Mouse (Mus musculus): Measurements from ENCODE around the gene Pik3r3. TPM values are rescaled to one million over a fixed set of nuclear protein-coding genes. Genes with fewer than 3 reads are reported as not detected.
"Not testable (repeated sequence)": the region's sequence is repeated elsewhere in the genome, so short reads cannot be mapped to it uniquely, and the experiment has no call there.

The Pik3r3 gene
- polyA plus RNA-seq, 1 experiment, result 18.0 TPM

GRCm38 (mm10) chr4:116220071-116220650, 1.3 kb upstream of the Pik3r3 start:
- DNase-seq (ENCODE audit: low spot score), result no peak

DNA sequence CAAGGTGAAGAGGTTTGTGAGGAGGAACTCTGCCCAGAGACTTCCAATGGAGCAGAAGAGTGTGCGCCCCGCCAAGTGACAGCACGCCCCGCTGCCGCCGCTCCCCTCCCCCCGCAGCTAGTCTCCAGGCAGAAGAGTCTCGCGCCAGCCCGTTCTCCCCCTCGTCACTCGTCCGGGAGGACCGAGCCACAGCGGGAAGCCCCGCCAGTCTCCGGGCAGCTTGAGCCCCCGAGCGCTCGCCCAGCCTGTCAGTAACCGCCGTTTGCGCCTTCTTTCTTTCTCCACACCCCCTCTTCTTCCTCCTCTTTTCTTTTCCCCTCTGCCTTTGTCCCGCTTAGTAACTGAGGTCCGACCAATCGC, 658 bp upstream of the Pik3r3 start:
- no peak for DNase-seq (ENCODE audit: low spot score)

DNA sequence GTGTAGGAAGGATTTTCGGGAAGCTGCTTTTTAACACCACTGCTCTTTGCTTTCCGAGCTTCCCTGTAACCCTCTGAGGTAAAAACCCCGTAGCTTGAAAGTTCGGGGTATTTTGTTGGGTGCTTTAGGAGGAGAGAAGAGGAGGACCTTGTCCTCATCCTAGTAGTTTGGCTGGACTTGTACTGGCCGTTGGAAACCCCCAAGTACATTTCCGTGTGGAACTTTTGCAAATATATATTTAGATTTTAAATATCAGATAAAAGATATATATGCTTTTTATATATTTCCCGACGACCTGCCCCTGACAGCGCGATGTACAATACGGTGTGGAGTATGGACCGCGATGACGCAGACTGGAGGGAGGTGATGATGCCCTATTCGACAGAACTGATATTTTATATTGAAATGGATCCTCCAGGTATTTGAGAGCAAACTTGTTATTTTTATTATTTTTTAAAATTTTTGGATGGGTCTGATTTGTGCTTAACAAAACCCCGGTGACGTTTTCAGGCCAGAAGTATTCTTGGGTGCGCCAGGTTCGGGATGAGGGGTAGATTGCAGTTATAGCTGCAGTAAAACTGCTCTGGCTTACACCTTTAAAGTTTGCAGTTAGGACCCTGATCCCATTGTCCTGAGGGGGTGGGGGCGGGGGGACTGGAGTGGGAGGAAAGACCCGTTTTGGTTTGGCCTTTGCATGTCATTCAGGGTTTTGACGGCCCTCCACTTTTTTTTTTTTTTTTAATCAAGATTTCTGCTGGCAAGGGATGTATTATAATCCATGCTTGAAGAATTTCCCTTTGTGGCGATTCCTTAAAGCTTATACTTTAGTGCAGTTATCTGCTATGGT, 801 bp downstream of the Pik3r3 start:
- DNase-seq (ENCODE audit: low spot score), result peak; percentile 20

- no peak for DNase-seq (ENCODE audit: low spot score)
Observed at GRCm38 (mm10) chr4:116222843-116223119, 1.4 kb downstream of the Pik3r3 start.

- DNase-seq (ENCODE audit: low spot score), result no peak
Observed at GRCm38 (mm10) chr4:116243377-116243776, 22.0 kb downstream of the Pik3r3 start.

DNA sequence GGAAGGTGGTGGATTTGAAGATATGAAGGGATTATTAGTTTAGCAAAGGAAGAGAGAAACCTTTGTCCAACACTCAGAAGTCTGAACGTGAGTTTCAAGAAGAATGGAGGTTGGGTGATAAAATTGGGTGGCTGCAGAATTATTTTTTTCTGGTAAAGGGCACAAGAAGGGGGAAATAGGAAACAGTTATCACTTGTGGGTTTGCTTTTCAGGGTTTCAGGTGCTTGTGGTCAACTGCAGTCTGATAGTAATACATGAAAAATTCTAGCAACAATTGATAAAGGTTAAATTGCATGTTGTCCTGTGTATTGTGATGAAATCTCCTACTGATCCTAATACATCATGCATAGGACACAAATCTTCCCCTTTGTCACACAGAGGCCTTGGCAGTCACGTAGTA, 22.8 kb downstream of the Pik3r3 start:
- no peak for DNase-seq (ENCODE audit: low spot score)

DNA sequence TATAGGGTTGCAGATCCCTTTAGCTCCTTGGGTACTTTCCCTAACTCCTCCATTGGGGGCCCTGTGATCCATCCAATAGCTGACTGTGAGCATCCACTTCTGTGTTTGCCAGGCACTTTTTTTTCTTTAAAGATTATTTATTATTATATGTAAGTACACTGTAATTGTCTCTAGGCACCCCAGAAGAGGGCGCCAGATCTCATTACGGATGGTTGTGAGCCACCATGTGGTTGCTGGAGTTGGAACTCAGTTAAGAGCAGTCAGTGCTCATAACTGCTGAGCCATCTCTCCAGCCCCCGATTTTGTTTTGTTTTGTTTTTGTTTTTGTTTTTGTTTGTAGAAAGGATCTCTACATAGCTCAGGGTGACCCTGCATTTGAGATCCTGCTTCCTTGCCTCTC, 24.5 kb downstream of the Pik3r3 start:
- DNase-seq (ENCODE audit: low spot score), result not testable (repeated sequence)

- DNase-seq (ENCODE audit: low spot score), result no peak
Observed at GRCm38 (mm10) chr4:116249986-116250385, 28.6 kb downstream of the Pik3r3 start.

GRCm38 (mm10) chr4:116268220-116268619, 46.8 kb downstream of the Pik3r3 start:
- no peak for DNase-seq (ENCODE audit: low spot score)

GRCm38 (mm10) chr4:116282211-116282610, 60.8 kb downstream of the Pik3r3 start:
- DNase-seq (ENCODE audit: low spot score), result no peak

DNA sequence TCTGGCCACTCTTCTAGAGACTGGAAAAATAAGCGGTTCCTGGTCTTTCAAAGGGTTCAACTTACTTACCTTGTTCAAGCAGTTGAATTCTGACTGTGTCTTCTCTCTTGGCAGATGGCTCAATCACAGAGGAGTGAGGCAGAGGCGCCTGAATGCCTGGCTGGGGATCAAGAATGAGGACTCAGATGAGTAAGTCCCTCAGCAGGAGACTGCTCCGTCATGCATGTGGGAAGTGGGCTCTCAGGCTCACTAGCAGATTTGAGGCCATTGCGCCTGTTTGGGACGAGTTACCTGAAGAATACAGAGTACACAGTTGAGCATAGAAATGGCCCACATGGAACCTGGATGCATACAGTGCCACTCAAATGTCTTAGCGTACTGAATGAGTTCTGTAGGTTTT, 70.1 kb downstream of the Pik3r3 start:
- DNase-seq (ENCODE audit: low spot score), result no peak

GRCm38 (mm10) chr4:116293296-116293695, 71.9 kb downstream of the Pik3r3 start:
- no peak for DNase-seq (ENCODE audit: low spot score)

- DNase-seq (ENCODE audit: low spot score), result no peak
Observed at GRCm38 (mm10) chr4:116300878-116301355, 79.5 kb downstream of the Pik3r3 start.

- no peak for DNase-seq (ENCODE audit: low spot score)
Observed at GRCm38 (mm10) chr4:116304551-116304950, 83.1 kb downstream of the Pik3r3 start.

GRCm38 (mm10) chr4:116317575-116317974, 96.2 kb downstream of the Pik3r3 start:
- DNase-seq (ENCODE audit: low spot score), result no peak

- DNase-seq (ENCODE audit: low spot score), result no peak
Observed at GRCm38 (mm10) chr4:116322127-116322526, 100.7 kb downstream of the Pik3r3 start.

DNA sequence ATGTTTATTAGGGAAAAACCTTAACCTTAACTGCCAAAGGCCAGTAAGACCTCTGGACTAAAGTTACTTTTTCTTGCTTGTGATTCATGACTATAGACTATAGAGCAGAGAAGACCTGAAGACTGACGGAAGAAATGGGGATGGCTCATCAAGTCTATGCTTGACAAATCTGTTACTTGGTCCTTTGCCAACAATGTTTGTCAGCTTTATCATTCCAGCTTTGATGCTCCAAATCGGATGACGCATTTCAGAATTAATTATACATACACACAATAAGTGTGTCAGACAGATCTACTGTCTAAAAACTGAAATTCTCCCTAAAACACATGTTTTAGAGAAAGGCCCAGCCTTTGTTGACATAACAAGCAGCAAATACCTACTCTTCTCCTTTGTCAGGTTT, 107.8 kb downstream of the Pik3r3 start:
- DNase-seq (ENCODE audit: low spot score), result no peak

- DNase-seq (ENCODE audit: low spot score), result no peak
Observed at GRCm38 (mm10) chr4:116336294-116336693, 114.9 kb downstream of the Pik3r3 start.

DNA sequence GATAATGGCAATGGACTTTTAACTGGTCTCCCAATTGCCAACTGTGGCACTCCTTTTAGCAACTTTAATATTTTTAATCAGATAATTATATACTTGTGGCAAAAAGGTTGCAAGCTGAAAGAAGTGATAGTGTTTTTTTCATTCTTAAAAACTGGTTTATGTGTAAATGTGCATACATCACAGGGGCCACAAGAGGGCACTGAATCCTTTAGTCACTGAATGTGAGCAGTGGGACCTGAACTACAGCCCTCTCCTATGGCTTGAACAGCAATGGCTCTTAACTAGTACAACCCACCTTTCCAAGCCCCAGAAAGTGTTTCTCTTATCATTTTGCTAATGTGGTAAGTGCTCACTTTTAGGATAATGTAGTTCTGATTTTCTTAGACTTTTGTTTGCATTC, 120.7 kb downstream of the Pik3r3 start:
- no peak for DNase-seq (ENCODE audit: low spot score)

DNA sequence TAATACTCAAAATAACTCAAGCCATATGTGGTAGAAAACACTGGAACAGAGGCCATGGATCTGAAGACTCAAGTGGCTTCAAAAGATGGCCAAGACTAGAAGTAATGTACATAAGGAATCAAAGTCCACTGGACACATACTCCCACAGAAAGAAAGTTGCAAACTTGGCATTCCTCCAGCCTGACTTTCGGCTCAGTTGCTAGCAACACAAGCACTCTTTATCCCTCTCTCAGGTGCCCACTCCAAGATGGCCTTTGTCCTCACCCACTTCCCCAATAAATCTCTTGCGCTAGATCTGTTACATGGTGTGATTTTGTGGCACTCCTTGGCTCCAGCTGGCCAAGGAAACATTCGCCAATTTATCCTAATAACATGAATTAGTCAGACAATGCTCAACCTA, 131.1 kb downstream of the Pik3r3 start:
- no peak for DNase-seq (ENCODE audit: low spot score)

All from urinary bladder, adult 2 months (tissue).